Mouse (Mus musculus): ENCODE measurements around the gene Pde6c.

- no peak for TF ChIP-seq MAFK (IDR thresholded peaks at IDR 0.05; ENCODE audit: insufficient replicate concordance, low read length)
- TF ChIP-seq EP300 (IDR thresholded peaks at IDR 0.05; ENCODE audit: low read length) = no peak
- TF ChIP-seq POLR2A (IDR thresholded peaks at IDR 0.05; ENCODE audit: low read depth, low read length) = no peak
- TF ChIP-seq MAX (IDR thresholded peaks at IDR 0.05; ENCODE audit: low read length) = no peak
- no peak for TF ChIP-seq SIN3A (IDR thresholded peaks at IDR 0.05; ENCODE audit: low read length)
- no peak for TF ChIP-seq CTCF (conservative IDR thresholded peaks at IDR 0.05 in 1 of 2, IDR thresholded peaks at IDR 0.05 in 1 of 2; ENCODE audit: low read depth in 2 of 2, low read length in 2 of 2)
- TF ChIP-seq CHD2 (IDR thresholded peaks at IDR 0.05; ENCODE audit: low read length) = no peak
- no peak for TF ChIP-seq MXI1 (IDR thresholded peaks at IDR 0.05; ENCODE audit: low read depth, low read length)
- TF ChIP-seq TCF12 (IDR thresholded peaks at IDR 0.05; ENCODE audit: low read depth, low read length) = no peak
- TF ChIP-seq USF2 (conservative IDR thresholded peaks at IDR 0.05; ENCODE audit: low read depth, low read length) = no peak
- TF ChIP-seq BHLHE40 (IDR thresholded peaks at IDR 0.05; ENCODE audit: low read depth, low read length) = no peak
- no peak for TF ChIP-seq E2F4 (IDR thresholded peaks at IDR 0.05; ENCODE audit: insufficient replicate concordance, low read depth, low read length)
- no peak for TF ChIP-seq PAX5 (IDR thresholded peaks at IDR 0.05; ENCODE audit: low read length)
- no peak for TF ChIP-seq RCOR1 (conservative IDR thresholded peaks at IDR 0.05; ENCODE audit: low read depth, low read length)
These were observed 92.1 kb downstream of the Pde6c start for GRCm38 (mm10) chr19:38224685-38225060.
